Mouse (Mus musculus) urinary bladder, postnatal 25 days (tissue): ENCODE measurements around the gene Cdh22.

Source experiments
- DNase-seq: peaks from one replicate; pipeline ENCODE4 v3.0.0; 2022; ENCODE audit warnings: low spot score

Gene Cdh22

DNA sequence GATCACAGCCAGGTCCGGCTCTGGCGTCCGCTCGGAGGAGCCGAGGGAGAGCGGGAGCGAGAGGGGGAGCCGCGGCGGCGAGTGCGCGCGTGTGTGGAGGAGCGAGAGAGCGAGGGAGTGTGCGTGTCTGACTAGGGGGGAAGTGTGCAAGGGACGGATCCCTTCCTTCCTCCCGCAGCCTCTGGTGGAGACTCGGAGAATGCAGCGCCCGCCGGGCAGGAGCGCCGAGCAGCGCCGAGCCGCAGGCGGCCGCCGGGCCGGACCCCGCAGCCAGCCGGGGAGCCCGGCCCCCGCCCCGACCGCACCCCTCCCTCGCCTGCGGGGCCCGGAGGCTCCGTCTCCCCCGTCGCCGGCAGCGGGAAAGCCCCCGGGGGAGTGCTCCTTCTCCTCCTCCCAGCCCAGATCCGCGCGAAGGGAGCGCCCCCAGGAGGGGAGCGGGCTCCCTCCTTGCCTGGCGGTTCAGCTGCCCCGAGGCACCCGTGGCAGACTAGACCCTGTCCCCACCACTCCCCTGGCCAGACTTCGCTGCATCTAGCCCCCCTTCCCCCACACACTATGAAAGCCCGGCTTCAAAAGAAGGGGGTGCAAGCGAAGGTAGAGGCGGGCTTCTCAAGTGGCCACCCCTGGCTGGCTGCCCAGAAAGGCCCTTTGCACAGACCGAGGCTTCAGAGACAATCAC, at the start of gene Cdh22:
Gene Cdh22, minus strand, starts transcription at position 241 of the 679 bp plus-strand sequence.
- DNase-seq = peak; percentile 38

- DNase-seq = no peak
Observed at GRCm38 (mm10) chr2:165284377-165284776, 49.7 kb upstream of the Cdh22 start.

- no peak for DNase-seq
Observed at GRCm38 (mm10) chr2:165283644-165284043, 49.0 kb upstream of the Cdh22 start.

DNA sequence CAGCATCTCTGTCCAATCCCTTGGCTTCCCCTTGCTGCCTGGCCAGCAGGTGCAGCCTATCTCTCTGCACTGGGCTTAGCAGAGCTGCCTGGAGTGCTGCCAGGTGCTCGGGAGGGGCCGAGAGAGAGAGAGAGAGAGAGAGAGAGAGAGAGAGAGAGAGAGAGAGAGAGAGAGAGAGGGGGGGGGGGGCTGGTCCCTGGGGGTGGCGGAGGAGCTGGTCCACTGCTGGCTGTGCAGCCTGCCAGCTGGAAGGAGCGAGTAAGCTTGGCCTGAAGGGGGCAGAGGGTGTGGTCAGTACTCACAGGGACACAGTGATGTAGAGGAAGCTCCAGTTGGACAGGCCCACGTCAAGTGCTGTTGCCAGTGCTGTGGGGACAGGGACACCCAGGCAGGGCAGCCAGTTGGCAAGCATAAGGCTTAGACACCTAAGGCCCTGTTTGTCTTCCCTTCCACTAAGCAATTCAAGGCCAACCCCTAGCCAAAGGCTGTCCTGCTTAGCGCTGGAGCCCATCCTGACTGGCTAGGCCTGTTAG, 47.2 kb upstream of the Cdh22 start:
- no peak for DNase-seq

GRCm38 (mm10) chr2:165279351-165279750, 44.7 kb upstream of the Cdh22 start:
- no peak for DNase-seq

DNA sequence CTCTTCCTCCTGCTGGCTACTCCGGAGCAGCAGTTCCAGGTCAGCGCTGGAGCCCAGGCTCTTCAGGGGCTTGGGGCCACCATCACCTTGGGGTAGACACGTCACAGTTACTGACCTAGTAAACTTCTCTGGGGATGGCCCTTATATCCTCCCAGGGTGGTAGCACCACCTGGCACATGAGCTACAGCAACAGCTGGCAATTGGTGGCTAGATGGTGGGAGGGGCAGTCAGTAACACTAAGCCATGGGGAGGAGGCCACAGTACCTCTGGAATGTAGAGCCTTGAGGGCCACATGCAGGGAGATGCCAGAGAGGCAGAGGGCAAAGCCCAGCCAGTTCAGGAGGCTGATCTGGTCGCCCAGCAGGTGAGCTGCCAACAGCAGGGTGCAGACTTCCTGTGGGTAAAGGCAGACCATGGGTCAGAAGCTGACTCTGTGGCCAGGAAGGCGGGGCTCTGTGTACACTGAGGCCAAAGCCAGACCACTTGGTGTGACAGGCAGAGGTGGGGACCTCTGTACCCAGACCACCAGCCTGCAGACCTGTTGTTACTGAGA, 42.6 kb upstream of the Cdh22 start:
- DNase-seq = no peak

DNA sequence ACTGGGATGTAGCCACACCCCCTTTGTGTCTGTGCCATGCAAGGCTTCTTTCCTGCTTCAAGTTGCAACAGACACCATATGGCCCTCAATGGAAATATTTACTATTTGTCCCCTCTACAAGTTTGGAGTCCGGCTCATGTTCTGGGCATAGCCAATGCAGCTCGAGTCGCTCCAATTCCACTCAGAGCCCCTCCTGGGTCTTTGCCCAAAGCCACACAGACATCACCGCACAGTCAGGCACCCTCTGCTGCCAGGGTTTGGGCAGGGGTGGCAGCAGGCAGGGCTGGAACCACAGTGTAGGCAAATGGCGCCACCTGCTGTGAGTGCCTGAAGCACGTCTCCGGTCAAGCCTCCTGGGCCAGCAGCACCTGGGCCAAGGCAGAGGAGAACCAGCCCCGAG, 41.2 kb upstream of the Cdh22 start:
- DNase-seq = peak; percentile 52

- DNase-seq = no peak
Observed at GRCm38 (mm10) chr2:165275124-165275640, 40.5 kb upstream of the Cdh22 start.

- no peak for DNase-seq
Observed at GRCm38 (mm10) chr2:165273589-165273988, 38.9 kb upstream of the Cdh22 start.

GRCm38 (mm10) chr2:165271326-165271725, 36.7 kb upstream of the Cdh22 start:
- no peak for DNase-seq

DNA sequence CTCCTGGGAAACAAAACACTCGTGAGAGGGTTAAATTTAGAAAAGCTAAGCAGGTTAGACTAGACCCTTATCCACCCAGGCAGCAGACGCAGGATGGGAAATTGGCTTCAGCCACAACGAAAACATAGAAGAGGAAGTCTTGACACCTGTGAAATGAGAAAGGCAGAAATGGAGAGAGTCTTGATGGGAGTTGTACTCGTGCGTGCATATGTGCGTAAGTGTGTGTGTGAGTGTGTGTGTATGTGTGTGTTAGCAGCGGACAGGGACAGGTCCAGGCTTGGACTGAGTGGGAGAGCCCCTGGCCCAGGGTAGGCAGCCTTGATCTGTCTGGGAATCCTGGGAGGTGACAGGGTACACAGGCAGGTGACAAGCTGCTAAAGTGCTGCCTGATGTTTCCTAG, 36.2 kb upstream of the Cdh22 start:
- DNase-seq = no peak

GRCm38 (mm10) chr2:165266739-165267138, 32.1 kb upstream of the Cdh22 start:
- no peak for DNase-seq

GRCm38 (mm10) chr2:165263861-165264260, 29.2 kb upstream of the Cdh22 start:
- DNase-seq = no peak

GRCm38 (mm10) chr2:165262274-165262990, 27.8 kb upstream of the Cdh22 start:
- DNase-seq = no peak

- no peak for DNase-seq
Observed at GRCm38 (mm10) chr2:165259859-165260258, 25.2 kb upstream of the Cdh22 start.

DNA sequence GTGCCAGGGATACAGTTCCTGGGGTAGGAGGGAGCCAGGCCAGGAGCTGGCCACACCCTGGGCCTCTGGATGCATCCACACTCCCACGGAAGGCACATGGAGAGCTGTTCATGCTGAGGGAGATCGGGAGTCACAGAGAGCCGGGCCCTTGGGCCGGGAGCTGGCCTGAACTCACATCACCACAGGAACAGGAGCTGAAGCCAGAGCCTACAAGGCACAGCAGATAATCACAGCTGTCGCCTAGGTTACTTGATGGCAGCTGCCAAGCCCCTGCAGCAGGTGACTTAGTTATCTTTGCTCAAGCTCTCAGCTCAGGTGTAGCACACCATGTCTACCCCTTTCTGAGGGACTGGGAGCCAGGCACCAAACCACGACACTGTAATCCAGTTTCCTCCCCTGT, 23.7 kb upstream of the Cdh22 start:
- no peak for DNase-seq

DNA sequence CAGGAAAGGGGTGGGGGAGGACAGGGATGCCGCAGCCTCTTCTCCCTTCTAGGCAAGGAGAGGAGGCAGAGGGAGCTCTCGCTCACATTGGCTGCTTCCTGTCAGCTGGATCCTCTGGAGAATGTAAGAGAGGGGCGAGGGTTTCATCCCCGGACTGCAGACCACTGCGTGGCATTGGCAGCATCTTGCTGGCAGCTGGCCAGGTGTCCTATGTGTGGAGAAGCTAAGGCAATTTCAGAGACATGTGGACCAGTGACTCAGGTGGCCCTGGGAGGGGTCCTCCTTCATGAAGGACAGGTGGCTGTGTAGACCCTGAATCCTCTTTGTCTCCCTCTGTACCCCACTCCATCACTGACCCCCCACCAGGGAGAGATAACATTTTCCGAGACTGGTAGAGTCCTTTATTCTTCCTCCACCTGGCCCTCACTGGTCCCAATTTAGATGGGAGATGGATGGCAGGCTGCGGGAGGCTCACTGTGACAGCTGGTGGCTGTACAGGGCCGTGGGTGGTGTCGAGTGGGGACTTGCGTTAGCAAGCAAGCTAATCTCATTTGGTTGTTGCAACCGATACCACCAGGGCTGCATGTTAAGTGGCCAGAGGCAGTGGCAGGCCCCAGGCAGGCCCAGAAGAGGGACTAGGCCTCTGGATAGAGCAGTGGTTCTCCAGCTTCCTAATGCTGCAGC, 22.6 kb upstream of the Cdh22 start:
- no peak for DNase-seq

GRCm38 (mm10) chr2:165256213-165256612, 21.6 kb upstream of the Cdh22 start:
- no peak for DNase-seq

GRCm38 (mm10) chr2:165253867-165254266, 19.2 kb upstream of the Cdh22 start:
- no peak for DNase-seq

DNA sequence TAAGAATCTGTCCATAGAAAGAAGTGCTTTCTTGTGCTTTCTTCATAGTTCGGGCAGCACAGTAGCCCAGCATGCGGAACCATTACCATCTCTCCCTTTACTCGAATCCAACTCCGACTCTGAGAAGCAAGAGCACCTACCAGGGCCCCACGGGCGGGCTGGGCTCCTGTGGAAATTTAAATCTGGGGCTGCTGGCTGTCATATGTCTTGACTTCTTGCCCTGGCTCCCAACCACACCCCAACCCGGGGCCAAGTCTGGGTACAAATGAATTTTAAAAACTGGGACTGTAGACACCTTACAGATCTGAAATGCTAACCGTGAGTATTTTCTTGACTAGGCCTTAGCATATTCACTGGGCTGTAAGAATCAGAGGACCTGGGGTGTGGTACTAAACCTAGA, 18.6 kb upstream of the Cdh22 start:
- no peak for DNase-seq

- DNase-seq = no peak
Observed at GRCm38 (mm10) chr2:165252801-165253200, 18.1 kb upstream of the Cdh22 start.

DNA sequence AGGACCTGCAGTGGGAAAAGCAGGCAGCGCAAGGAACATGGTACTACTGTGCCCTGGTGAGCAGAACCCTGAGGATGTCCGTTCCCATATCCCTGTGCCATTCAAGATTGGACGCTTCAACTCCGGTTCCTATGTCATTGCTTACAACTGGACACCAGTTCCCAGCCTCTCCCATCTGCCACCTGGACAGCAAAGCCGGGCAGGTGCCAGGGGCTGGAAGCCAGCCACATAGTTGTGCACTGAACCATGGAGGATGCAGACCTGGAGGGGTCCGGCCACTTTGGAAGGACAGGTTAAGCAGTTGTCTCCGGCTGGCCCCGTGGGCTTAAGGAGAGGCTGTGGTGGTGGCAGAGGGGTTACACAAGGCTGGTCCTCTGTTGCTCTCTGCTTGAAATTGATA, 17.7 kb upstream of the Cdh22 start:
- no peak for DNase-seq
